Mouse (Mus musculus) stomach, postnatal 0 days (tissue): ENCODE measurements at regions not wholly inside any gene's neighbourhood (a gene's known extent, or its start where the extent isn't known, plus 50 kb on each side); places are given as distances from the start of the nearest gene placed in this dataset.

Experiments used
- CTCF ChIP-seq: IDR thresholded peaks from 2 replicates; pipeline ENCODE4 v1.5.1; 2016; ENCODE audit warnings: antibody characterized with exemption, low read depth, mild to moderate bottlenecking, moderate library complexity
- EP300 ChIP-seq: optimal IDR thresholded peaks from 2 replicates; pipeline ENCODE3; 2016; ENCODE audit warnings: antibody characterized with exemption

DNA sequence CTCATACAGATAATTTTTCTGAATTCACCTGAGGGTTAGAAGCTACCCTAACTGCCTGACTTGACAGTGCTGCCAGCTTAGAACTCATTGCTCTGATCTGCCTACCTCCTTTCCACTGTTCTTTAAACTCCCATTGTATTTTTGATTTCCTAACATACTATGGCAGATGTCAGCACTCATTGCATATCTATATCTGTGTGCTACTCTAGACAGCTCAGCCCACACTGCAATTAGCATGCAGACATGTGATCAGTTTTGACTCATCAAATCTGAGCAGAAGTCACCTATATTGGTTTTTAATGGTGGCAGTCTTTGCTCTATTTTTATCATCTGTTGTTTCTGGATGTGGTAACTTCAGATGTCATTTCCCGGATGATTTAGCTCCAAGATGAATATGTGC, 407.0 kb upstream of the Tpk1 start:
- TF ChIP-seq CTCF (no peak), EP300 (no peak)
